Mouse (Mus musculus): ENCODE data around the gene Pfdn2. TPM values are rescaled to one million over a fixed set of nuclear protein-coding genes. Genes with fewer than 3 reads are reported as not detected.

The Pfdn2 gene
- polyA plus RNA-seq (2015; fragmentation: Nextera tagmentation; extraction: Ambion mirVana) = 137 and 153 TPM in 2 replicates

GRCm38 (mm10) chr1:171345225-171346094 is at the start of gene Pfdn2, which contains the start of gene Nit1:
Pfdn2 (plus strand) TSS chr1:171345670.
Nit1 (minus strand) TSS chr1:171345646.

GRCm38 (mm10) chr1:171328839-171329432 is 16.5 kb upstream of the Pfdn2 start, which contains the start of gene Dedd:
Dedd (plus strand) TSS chr1:171329145.

GRCm38 (mm10) chr1:171360656-171361055 is 15.2 kb downstream of the Pfdn2 start, which contains the start of gene Klhdc9:
Klhdc9 (minus strand) TSS chr1:171360798.

GRCm38 (mm10) chr1:171369845-171370556 is 24.5 kb downstream of the Pfdn2 start, which contains the start of gene Nectin4:
Nectin4 (plus strand) TSS chr1:171370099.

GRCm38 (mm10) chr1:171388376-171389102 is 43.1 kb downstream of the Pfdn2 start, which contains the start of gene Arhgap30:
Arhgap30 (plus strand) TSS chr1:171388954.

Other genes starting within 250 kb of the Pfdn2 start
- 6.6 and 6.9 TPM in 2 replicates for gene Cfap126, start 231.8 kb upstream of the Pfdn2 start, polyA plus RNA-seq (2015; fragmentation: Nextera tagmentation; extraction: Ambion mirVana)
- 300 and 349 TPM in 2 replicates for gene Sdhc, start 195.1 kb upstream of the Pfdn2 start, polyA plus RNA-seq (2015; fragmentation: Nextera tagmentation; extraction: Ambion mirVana)
- gene Mpz, start 195.0 kb upstream of the Pfdn2 start, polyA plus RNA-seq (2015; fragmentation: Nextera tagmentation; extraction: Ambion mirVana) = 97.3 and 99.7 TPM in 2 replicates
- gene Pcp4l1, start 149.4 kb upstream of the Pfdn2 start, polyA plus RNA-seq (2015; fragmentation: Nextera tagmentation; extraction: Ambion mirVana) = 86.8 and 98.4 TPM in 2 replicates
- gene Nr1i3, start 131.7 kb upstream of the Pfdn2 start, polyA plus RNA-seq (2015; fragmentation: Nextera tagmentation; extraction: Ambion mirVana) = 0.27 and 0.43 TPM in 2 replicates
- gene Tomm40l, start 123.2 kb upstream of the Pfdn2 start, polyA plus RNA-seq (2015; fragmentation: Nextera tagmentation; extraction: Ambion mirVana) = 43.0 and 46.0 TPM in 2 replicates
- gene Apoa2, start 120.6 kb upstream of the Pfdn2 start, polyA plus RNA-seq (2015; fragmentation: Nextera tagmentation; extraction: Ambion mirVana) = 9.6 and 16.3 TPM in 2 replicates
- gene Fcer1g, start 111.3 kb upstream of the Pfdn2 start, polyA plus RNA-seq (2015; fragmentation: Nextera tagmentation; extraction: Ambion mirVana) = 44.9 and 51.8 TPM in 2 replicates
- gene Adamts4, start 95.2 kb upstream of the Pfdn2 start, polyA plus RNA-seq (2015; fragmentation: Nextera tagmentation; extraction: Ambion mirVana) = 3.0 and 4.5 TPM in 2 replicates
- gene Ndufs2, start 94.3 kb upstream of the Pfdn2 start, polyA plus RNA-seq (2015; fragmentation: Nextera tagmentation; extraction: Ambion mirVana) = 292 and 295 TPM in 2 replicates
- gene B4galt3, start 75.3 kb upstream of the Pfdn2 start, polyA plus RNA-seq (2015; fragmentation: Nextera tagmentation; extraction: Ambion mirVana) = 73.7 and 82.5 TPM in 2 replicates
- gene Ppox, start 64.5 kb upstream of the Pfdn2 start, polyA plus RNA-seq (2015; fragmentation: Nextera tagmentation; extraction: Ambion mirVana) = 27.3 and 34.9 TPM in 2 replicates
- gene Usp21, start 57.7 kb upstream of the Pfdn2 start, polyA plus RNA-seq (2015; fragmentation: Nextera tagmentation; extraction: Ambion mirVana) = 66.3 and 73.0 TPM in 2 replicates
- 136 and 151 TPM in 2 replicates for gene Ufc1, start 50.6 kb upstream of the Pfdn2 start, polyA plus RNA-seq (2015; fragmentation: Nextera tagmentation; extraction: Ambion mirVana)
- 36.3 and 36.4 TPM in 2 replicates for gene Dedd, start 16.5 kb upstream of the Pfdn2 start, polyA plus RNA-seq (2015; fragmentation: Nextera tagmentation; extraction: Ambion mirVana)
- gene Nit1, start within 50 bp of the Pfdn2 start, polyA plus RNA-seq (2015; fragmentation: Nextera tagmentation; extraction: Ambion mirVana) = 43.7 and 47.7 TPM in 2 replicates
- 6.6 and 7.4 TPM in 2 replicates for gene Klhdc9, start 15.1 kb downstream of the Pfdn2 start, polyA plus RNA-seq (2015; fragmentation: Nextera tagmentation; extraction: Ambion mirVana)
- gene Nectin4, start 24.4 kb downstream of the Pfdn2 start, polyA plus RNA-seq (2015; fragmentation: Nextera tagmentation; extraction: Ambion mirVana) = 5.5 and 6.8 TPM in 2 replicates
- gene Arhgap30, start 43.3 kb downstream of the Pfdn2 start, polyA plus RNA-seq (2015; fragmentation: Nextera tagmentation; extraction: Ambion mirVana) = 0.90 and 0.92 TPM in 2 replicates
- 116 and 119 TPM in 2 replicates for gene Usf1, start 65.6 kb downstream of the Pfdn2 start, polyA plus RNA-seq (2015; fragmentation: Nextera tagmentation; extraction: Ambion mirVana)
- 2.3 and 2.7 TPM in 2 replicates for gene Tstd1, start 73.2 kb downstream of the Pfdn2 start, polyA plus RNA-seq (2015; fragmentation: Nextera tagmentation; extraction: Ambion mirVana)
- gene F11r, start 91.9 kb downstream of the Pfdn2 start, polyA plus RNA-seq (2015; fragmentation: Nextera tagmentation; extraction: Ambion mirVana) = 16.2 and 18.1 TPM in 2 replicates
- 24.2 and 25.4 TPM in 2 replicates for gene Alyref2, start 157.8 kb downstream of the Pfdn2 start, polyA plus RNA-seq (2015; fragmentation: Nextera tagmentation; extraction: Ambion mirVana)
- not detected in 2 replicates for gene Itln1, start 189.6 kb downstream of the Pfdn2 start, polyA plus RNA-seq (2015; fragmentation: Nextera tagmentation; extraction: Ambion mirVana)
- gene Cd244a, start 213.5 kb downstream of the Pfdn2 start, polyA plus RNA-seq (2015; fragmentation: Nextera tagmentation; extraction: Ambion mirVana) = 0.13 TPM in 1 of 2 replicates, not detected in the other